Mouse (Mus musculus): ENCODE data around the gene Ccnyl1. TPM values are rescaled to one million over a fixed set of nuclear protein-coding genes. Genes with fewer than 3 reads are reported as not detected.
"Not testable (repeated sequence)": the region's sequence is repeated elsewhere in the genome, so short reads cannot be mapped to it uniquely, and the experiment has no call there.

Ccnyl1 gene
- 40.8 and 41.5 TPM in 2 replicates for polyA plus RNA-seq (2012; rRNA removed)
- polyA plus RNA-seq (2014; fragmentation: Nextera tagmentation; extraction: Ambion mirVana) = 9.4 and 9.9 TPM in 2 replicates

- Histone ChIP-seq H3K9ac (ENCODE audit: low read depth, low read length, severe bottlenecking) (peak within 1 kb of the TSS; percentile 82), H3K4me2 (replicated peaks; ENCODE audit: low read depth, low read length, severe bottlenecking) (peak within 1 kb of the TSS; percentile 86), H3K9me3 (ENCODE audit: control insufficient read depth, low read length) (no peaks in the 10 kb centered on the region), H3K4me1 (ENCODE audit: control insufficient read depth, insufficient read depth, low read length) (peaks cover 20% of the 10 kb centered on the region), H3K4me3 (replicated peaks; ENCODE audit: low read length) (peak within 1 kb of the TSS; percentile 84), H3K36me3 (ENCODE audit: control insufficient read depth, insufficient read depth, low read length) (no peaks in the 10 kb centered on the region), H3K27me3 (ENCODE audit: control insufficient read depth, insufficient read depth, low read length) (no peaks in the 10 kb centered on the region), H3K27ac (replicated peaks; ENCODE audit: low read depth, low read length) (peak within 1 kb of the TSS; percentile 26; the same call in 1 of the 2 replicates)
- whole genome bisulfite sequencing = under 1% methylated on average over 57 of the region's 71 CpGs
- ATAC-seq (ENCODE audit: low FRiP score, low read depth) (peak; percentile 99), DNase-seq (ENCODE audit: low spot score) (peak; percentile 97)
- peak; percentile 66; the same call in 1 of the 2 replicates for TF ChIP-seq POLR2A (IDR thresholded peaks at IDR 0.05; ENCODE audit: borderline replicate concordance, extremely low read depth, insufficient read depth, insufficient read length)
These were observed at the start of gene Ccnyl1 for GRCm38 (mm10) chr1:64690213-64691013. Gene Ccnyl1, plus strand, starts transcription at chr1:64690455.

- H3K36me3 ChIP-seq (ENCODE audit: control insufficient read depth, insufficient read depth, low read length) = no peaks in the 10 kb centered on the region
- H3K4me3 ChIP-seq (replicated peaks; ENCODE audit: low read length) = no peak overlapping the region
- no peaks in the 10 kb centered on the region for H3K9me3 ChIP-seq (ENCODE audit: control insufficient read depth, low read length)
- H3K27ac ChIP-seq (replicated peaks; ENCODE audit: low read depth, low read length) = no peak overlapping the region
- ATAC-seq (ENCODE audit: low FRiP score, low read depth) (no peak), DNase-seq (ENCODE audit: low spot score) (no peak)
- no peak overlapping the region for H3K4me2 ChIP-seq (replicated peaks; ENCODE audit: low read depth, low read length, severe bottlenecking)
- H3K4me1 ChIP-seq (ENCODE audit: control insufficient read depth, insufficient read depth, low read length) = no peaks in the 10 kb centered on the region
- no peaks in the 10 kb centered on the region for H3K27me3 ChIP-seq (ENCODE audit: control insufficient read depth, insufficient read depth, low read length)
- no peak for TF ChIP-seq POLR2A (IDR thresholded peaks at IDR 0.05; ENCODE audit: borderline replicate concordance, extremely low read depth, insufficient read depth, insufficient read length)
- WGBS = 85% methylated on average over 6 of the region's 6 CpGs
- no peak overlapping the region for H3K9ac ChIP-seq (ENCODE audit: low read depth, low read length, severe bottlenecking)
These were observed 49.2 kb upstream of the Ccnyl1 start for GRCm38 (mm10) chr1:64641069-64641468.

GRCm38 (mm10) chr1:64642541-64642940 lies 47.7 kb upstream of the Ccnyl1 start:
- not testable (repeated sequence) for DNase-seq (ENCODE audit: low spot score)
- WGBS = 95% methylated on average over 8 of the region's 8 CpGs

GRCm38 (mm10) chr1:64644513-64644912 lies 45.7 kb upstream of the Ccnyl1 start:
- ATAC-seq (ENCODE audit: low FRiP score, low read depth) = no peak
- no peak overlapping the region for H3K27ac ChIP-seq (replicated peaks; ENCODE audit: low read depth, low read length)

More at GRCm38 (mm10) chr1:64642541-64642940, 47.7 kb upstream of the Ccnyl1 start:
- H3K27me3 ChIP-seq (ENCODE audit: control insufficient read depth, insufficient read depth, low read length); H3K36me3 ChIP-seq (ENCODE audit: control insufficient read depth, insufficient read depth, low read length); H3K4me1 ChIP-seq (ENCODE audit: control insufficient read depth, insufficient read depth, low read length); H3K27ac ChIP-seq (replicated peaks; ENCODE audit: low read depth, low read length); H3K9ac ChIP-seq (ENCODE audit: low read depth, low read length, severe bottlenecking); H3K4me3 ChIP-seq (replicated peaks; ENCODE audit: low read length); ATAC-seq (ENCODE audit: low FRiP score, low read depth); H3K4me2 ChIP-seq (replicated peaks; ENCODE audit: low read depth, low read length, severe bottlenecking); H3K9me3 ChIP-seq (ENCODE audit: control insufficient read depth, low read length): not testable (repeated sequence)

GRCm38 (mm10) chr1:64649362-64650124 lies 40.7 kb upstream of the Ccnyl1 start:
- 51% methylated on average over 11 of the region's 11 CpGs for WGBS
- H3K9me3 ChIP-seq (ENCODE audit: control insufficient read depth, low read length) = no peaks in the 10 kb centered on the region
- ATAC-seq (ENCODE audit: low FRiP score, low read depth) (peak; percentile 70; the same call in 1 of the 2 replicates), DNase-seq (ENCODE audit: low spot score) (no peak)
- H3K27me3 ChIP-seq (ENCODE audit: control insufficient read depth, insufficient read depth, low read length) = no peaks in the 10 kb centered on the region
- H3K36me3 ChIP-seq (ENCODE audit: control insufficient read depth, insufficient read depth, low read length) = no peaks in the 10 kb centered on the region
- no peak overlapping the region for H3K9ac ChIP-seq (ENCODE audit: low read depth, low read length, severe bottlenecking)
- no peak overlapping the region for H3K4me3 ChIP-seq (replicated peaks; ENCODE audit: low read length)
- 0 out of 2 replicates have a peak, but pooled peaks cover 2% of the 10 kb centered on the region for H3K4me1 ChIP-seq (ENCODE audit: control insufficient read depth, insufficient read depth, low read length)
- H3K27ac ChIP-seq (replicated peaks; ENCODE audit: low read depth, low read length) = no peak overlapping the region
- H3K4me2 ChIP-seq (replicated peaks; ENCODE audit: low read depth, low read length, severe bottlenecking) = no peak overlapping the region
- TF ChIP-seq POLR2A (IDR thresholded peaks at IDR 0.05; ENCODE audit: borderline replicate concordance, extremely low read depth, insufficient read depth, insufficient read length) = no peak

More at GRCm38 (mm10) chr1:64644513-64644912, 45.7 kb upstream of the Ccnyl1 start:
- no peak for TF ChIP-seq POLR2A (IDR thresholded peaks at IDR 0.05; ENCODE audit: borderline replicate concordance, extremely low read depth, insufficient read depth, insufficient read length)
- no peaks in the 10 kb centered on the region for H3K4me1 ChIP-seq (ENCODE audit: control insufficient read depth, insufficient read depth, low read length)
- no peaks in the 10 kb centered on the region for H3K27me3 ChIP-seq (ENCODE audit: control insufficient read depth, insufficient read depth, low read length)
- no peaks in the 10 kb centered on the region for H3K9me3 ChIP-seq (ENCODE audit: control insufficient read depth, low read length)
- no peak overlapping the region for H3K9ac ChIP-seq (ENCODE audit: low read depth, low read length, severe bottlenecking)
- H3K4me2 ChIP-seq (replicated peaks; ENCODE audit: low read depth, low read length, severe bottlenecking) = no peak overlapping the region
- no peak for DNase-seq (ENCODE audit: low spot score)
- WGBS = 90% methylated on average over 3 of the region's 3 CpGs
- H3K4me3 ChIP-seq (replicated peaks; ENCODE audit: low read length) = no peak overlapping the region
- no peaks in the 10 kb centered on the region for H3K36me3 ChIP-seq (ENCODE audit: control insufficient read depth, insufficient read depth, low read length)
